In genomic region chr8:127859036-127859435, GRCm38 (mm10) we compare ENCODE assay signal across 22 mouse cellular contexts.
DNase-seq lines count a peak whose midpoint lies in the region; ATAC-seq and TF ChIP-seq lines count a peak whose summit lies in the region.
"Had no signal": no experiment of that assay in that cellular context is flagged by ENCODE, and none has a peak within 500 bp of the region (broad histone marks: within the 10 kb centered on the region; RNA-seq: fewer than 3 reads in every experiment).

No protein-coding gene starts in this region.

- H3K27ac ChIP-seq in hindbrain, postnatal 0 days: no peak overlapping the region
- no peak overlapping the region for H3K27ac ChIP-seq in hindbrain, embryonic 13.5 days
- H3K27ac ChIP-seq: embryonic facial prominence, embryonic 13.5 days; forebrain, embryonic 12.5 days; heart, embryonic 13.5 days; hindbrain, embryonic 15.5 days; kidney, embryonic 15.5 days; limb, embryonic 13.5 days; lung, embryonic 15.5 days; midbrain, embryonic 15.5 days had no signal

- peaks cover 7% of the 10 kb centered on the region; the same call in 1 of the 2 replicates for H3K4me1 ChIP-seq in hindbrain, postnatal 0 days (ENCODE audit: insufficient read depth, low read length)
- H3K4me1 ChIP-seq in hindbrain, embryonic 13.5 days (replicated peaks): no peaks in the 10 kb centered on the region

- H3K9me3 ChIP-seq in hindbrain, postnatal 0 days (ENCODE audit: low read length): no peaks in the 10 kb centered on the region
- H3K9me3 ChIP-seq in hindbrain, embryonic 13.5 days: no peaks in the 10 kb centered on the region
- H3K9me3 ChIP-seq: embryonic facial prominence, embryonic 13.5 days; forebrain, embryonic 12.5 days; heart, embryonic 13.5 days; hindbrain, embryonic 15.5 days; kidney, embryonic 15.5 days; limb, embryonic 13.5 days; lung, embryonic 15.5 days; midbrain, embryonic 15.5 days had no signal

- peak; percentile 10 for DNase-seq in adrenal gland, adult 2 months
- no peak for DNase-seq in adrenal gland, adult 8-10 months
- DNase-seq in cerebellum, postnatal 10 days: peak; percentile 77 to 81
- DNase-seq in cerebellum, adult 8-10 months: no peak
- DNase-seq in hindbrain, postnatal 0 days (ENCODE audit: low spot score): peak; percentile 29
- peak; percentile 36 for DNase-seq in Muller cell, postnatal 12 days (ENCODE audit: inconsistent ontology term)
- DNase-seq: gastrocnemius, postnatal 10 days; kidney, adult 18-20 months; right cerebral cortex, adult 18-20 months; spleen, adult 18-20 months; thymus, postnatal 14 days had no signal

- WGBS in hindbrain, postnatal 0 days: 42% methylated on average over 3 of the region's 3 CpGs
- 67% methylated on average over 3 of the region's 3 CpGs for WGBS in hindbrain, embryonic 13.5 days

- H3K9ac ChIP-seq in hindbrain, postnatal 0 days (replicated peaks; ENCODE audit: low read length): no peak overlapping the region
- H3K9ac ChIP-seq in hindbrain, embryonic 13.5 days: no peak overlapping the region
- H3K9ac ChIP-seq: embryonic facial prominence, embryonic 13.5 days; forebrain, embryonic 12.5 days; heart, embryonic 13.5 days; hindbrain, embryonic 15.5 days; kidney, embryonic 15.5 days; limb, embryonic 13.5 days; lung, embryonic 15.5 days; midbrain, embryonic 15.5 days had no signal

- H3K4me2 ChIP-seq in hindbrain, postnatal 0 days (ENCODE audit: low read depth, low read length): no peak overlapping the region
- no peak overlapping the region for H3K4me2 ChIP-seq in hindbrain, embryonic 13.5 days
- H3K4me2 ChIP-seq: embryonic facial prominence, embryonic 13.5 days; forebrain, embryonic 12.5 days; heart, embryonic 13.5 days; hindbrain, embryonic 15.5 days; kidney, embryonic 15.5 days; limb, embryonic 13.5 days; liver, embryonic 11.5 days; lung, embryonic 15.5 days; midbrain, embryonic 15.5 days had no signal

- no peaks in the 10 kb centered on the region for H3K27me3 ChIP-seq in hindbrain, postnatal 0 days (ENCODE audit: insufficient read depth, low read length)
- no peaks in the 10 kb centered on the region for H3K27me3 ChIP-seq in hindbrain, embryonic 13.5 days
- H3K27me3 ChIP-seq: CH12.LX; embryonic facial prominence, embryonic 13.5 days; forebrain, embryonic 12.5 days; heart, embryonic 13.5 days; hindbrain, embryonic 15.5 days; kidney, embryonic 15.5 days; limb, embryonic 13.5 days; lung, embryonic 15.5 days; midbrain, embryonic 15.5 days had no signal

- H3K36me3 ChIP-seq in hindbrain, postnatal 0 days (ENCODE audit: insufficient read depth, low read length): no peaks in the 10 kb centered on the region
- no peaks in the 10 kb centered on the region for H3K36me3 ChIP-seq in hindbrain, embryonic 13.5 days
- H3K36me3 ChIP-seq: embryonic facial prominence, embryonic 13.5 days; forebrain, embryonic 12.5 days; heart, embryonic 13.5 days; hindbrain, embryonic 15.5 days; kidney, embryonic 15.5 days; limb, embryonic 13.5 days; lung, embryonic 15.5 days; midbrain, embryonic 15.5 days had no signal

- TF ChIP-seq CTCF in hindbrain, postnatal 0 days (IDR thresholded peaks at IDR 0.05; ENCODE audit: low read depth): no peak

- ATAC-seq in hindbrain, postnatal 0 days: no peak
- no peak for ATAC-seq in hindbrain, embryonic 13.5 days (ENCODE audit: low FRiP score)
- ATAC-seq: midbrain, embryonic 15.5 days had no signal

- no peak overlapping the region for H3K4me3 ChIP-seq in hindbrain, postnatal 0 days (ENCODE audit: low read length)
- H3K4me3 ChIP-seq in hindbrain, embryonic 13.5 days: no peak overlapping the region
- H3K4me3 ChIP-seq: embryonic facial prominence, embryonic 13.5 days; forebrain, embryonic 12.5 days; heart, embryonic 13.5 days; hindbrain, embryonic 15.5 days; kidney, embryonic 15.5 days; limb, embryonic 13.5 days; lung, embryonic 15.5 days; midbrain, embryonic 15.5 days had no signal

Comparison
In these comparisons a context has a peak if more than half of its experiments do, and no peak if none do; other contexts are left out.
1. DNase-seq: peak in adrenal gland, adult 2 months (single experiment), cerebellum, postnatal 10 days (2 of 2), hindbrain, postnatal 0 days (single experiment) and Muller cell, postnatal 12 days (single experiment); none in adrenal gland, adult 8-10 months (single experiment) and cerebellum, adult 8-10 months (single experiment).